Mouse (Mus musculus) lung, embryonic 15.5 days (tissue): ENCODE results near the gene Fam83f. TPM values are rescaled to one million over a fixed set of nuclear protein-coding genes. Genes with fewer than 3 reads are reported as not detected.

Source experiments
- ATAC-seq: fragments of 200-750 bp; cut with Nextera tagmentation; 2 replicates; pipeline ENCODE4 v1.8.0; 2017; ENCODE audit warnings: moderate number of reproducible peaks, borderline replicate concordance; ENCODE audit not compliant: low FRiP score, low TSS enrichment; ENCODE audit errors: extremely low read depth
- H3K27ac ChIP-seq: fragments of 300-500 bp; sonication (generic); 2 replicates; pipeline ENCODE4 v1.5.1; 2015; ENCODE audit warnings: moderate library complexity, mild to moderate bottlenecking, inconsistent platforms
- H3K27me3 ChIP-seq: fragments of 300-500 bp; sonication (generic); 2 replicates; pipeline ENCODE4 v1.6.1; 2015; ENCODE audit warnings: inconsistent platforms
- H3K36me3 ChIP-seq: fragments of 300-500 bp; sonication (generic); 2 replicates; pipeline ENCODE4 v1.6.1; 2015; ENCODE audit warnings: inconsistent platforms
- H3K4me1 ChIP-seq: fragments of 300-500 bp; sonication (generic); 2 replicates; pipeline ENCODE4 v1.6.1; 2015; ENCODE audit warnings: inconsistent platforms
- H3K4me2 ChIP-seq: fragments of 300-500 bp; sonication (generic); 2 replicates; pipeline ENCODE4 v1.6.1; 2015; ENCODE audit warnings: inconsistent platforms, mild to moderate bottlenecking, moderate library complexity
- H3K4me3 ChIP-seq: fragments of 300-500 bp; sonication (generic); 2 replicates; pipeline ENCODE4 v1.5.1; 2015; ENCODE audit warnings: mild to moderate bottlenecking, inconsistent platforms
- H3K9ac ChIP-seq: fragments of 300-500 bp; sonication (generic); 2 replicates; pipeline ENCODE4 v1.6.1; 2015; ENCODE audit warnings: inconsistent platforms
- H3K9me3 ChIP-seq: fragments of 300-500 bp; sonication (generic); 2 replicates; pipeline ENCODE4 v1.6.1; 2016; ENCODE audit warnings: inconsistent platforms
- whole genome bisulfite sequencing: fragments of 180-500 bp; shearing (Covaris S2); methylation state at CpG from one replicate; pipeline ENCODE4 v1.1.7; 2015; 5-methylcytosine and 5-hydroxymethylcytosine counted together
- polyA plus RNA-seq: library from polyadenylated mRNA; unstranded; fragments of >200 nt; fragmentation: Nextera tagmentation; extraction: Ambion mirVana; gene quantifications from 2 replicates; pipeline ENCODE4 v1.2.1, GENCODE M21; 2015

The Fam83f gene
- polyA plus RNA-seq, 1 experiment from 2014 or later, result 1.5 TPM

- no peak overlapping the region for H3K27ac ChIP-seq
- 26% methylated on average over 11 of the region's 11 CpGs for whole genome bisulfite sequencing
- no peaks in the 10 kb centered on the region; the same call in 1 of the 2 replicates for H3K27me3 ChIP-seq
- H3K9me3 ChIP-seq, result no peaks in the 10 kb centered on the region
- peak overlapping the region; percentile 36 for H3K4me2 ChIP-seq
- H3K4me1 ChIP-seq, result peaks cover 5% of the 10 kb centered on the region
- no peak overlapping the region for H3K9ac ChIP-seq
- no peaks in the 10 kb centered on the region for H3K36me3 ChIP-seq
- no peak overlapping the region for H3K4me3 ChIP-seq
- no peak for ATAC-seq
Measured at GRCm38 (mm10) chr15:80694125-80694910, 22.7 kb downstream of the Fam83f start.

- no peak for ATAC-seq
- no peak overlapping the region for H3K27ac ChIP-seq
- WGBS, result 30% methylated on average over 5 of the region's 5 CpGs
Measured at GRCm38 (mm10) chr15:80697564-80697963, 25.9 kb downstream of the Fam83f start.

GRCm38 (mm10) chr15:80701481-80702257, 30.0 kb downstream of the Fam83f start:
- Histone ChIP-seq H3K36me3 (no peaks in the 10 kb centered on the region), H3K27me3 (no peaks in the 10 kb centered on the region), H3K9ac (no peak overlapping the region), H3K9me3 (no peaks in the 10 kb centered on the region), H3K27ac (no peak overlapping the region), H3K4me3 (no peak overlapping the region), H3K4me2 (no peak overlapping the region), H3K4me1 (peaks cover 9% of the 10 kb centered on the region)
- ATAC-seq, result no peak
- WGBS, result 61% methylated on average over 8 of the region's 8 CpGs

More at GRCm38 (mm10) chr15:80697564-80697963, 25.9 kb downstream of the Fam83f start:
- Histone ChIP-seq H3K4me2 (no peak overlapping the region), H3K4me3 (no peak overlapping the region), H3K4me1 (peaks cover 5% of the 10 kb centered on the region), H3K36me3 (no peaks in the 10 kb centered on the region), H3K9ac (no peak overlapping the region), H3K27me3 (no peaks in the 10 kb centered on the region; the same call in 1 of the 2 replicates), H3K9me3 (no peaks in the 10 kb centered on the region)

GRCm38 (mm10) chr15:80702910-80703309, 31.3 kb downstream of the Fam83f start:
- no peak overlapping the region for H3K27ac ChIP-seq
- no peak overlapping the region for H3K4me2 ChIP-seq
- H3K4me1 ChIP-seq, result peaks cover 22% of the 10 kb centered on the region
- 83% methylated on average over 5 of the region's 5 CpGs for WGBS
- no peak overlapping the region for H3K4me3 ChIP-seq
- no peaks in the 10 kb centered on the region for H3K9me3 ChIP-seq
- H3K27me3 ChIP-seq, result no peaks in the 10 kb centered on the region
- ATAC-seq, result no peak
- no peak overlapping the region for H3K9ac ChIP-seq
- H3K36me3 ChIP-seq, result no peaks in the 10 kb centered on the region

GRCm38 (mm10) chr15:80703495-80703894, 31.8 kb downstream of the Fam83f start:
- no peak overlapping the region for H3K4me3 ChIP-seq
- no peaks in the 10 kb centered on the region for H3K9me3 ChIP-seq
- no peak overlapping the region for H3K9ac ChIP-seq
- no peaks in the 10 kb centered on the region for H3K27me3 ChIP-seq
- WGBS, result 58% methylated on average over 2 of the region's 2 CpGs
- ATAC-seq, result no peak
- no peak overlapping the region for H3K4me2 ChIP-seq
- H3K4me1 ChIP-seq, result peaks cover 28% of the 10 kb centered on the region
- H3K27ac ChIP-seq, result no peak overlapping the region
- no peaks in the 10 kb centered on the region for H3K36me3 ChIP-seq

- H3K36me3 ChIP-seq, result no peaks in the 10 kb centered on the region
- H3K4me3 ChIP-seq, result no peak overlapping the region
- peaks cover 30% of the 10 kb centered on the region for H3K4me1 ChIP-seq
- no peak overlapping the region for H3K4me2 ChIP-seq
- H3K9ac ChIP-seq, result no peak overlapping the region
- no peak overlapping the region for H3K27ac ChIP-seq
- no peaks in the 10 kb centered on the region for H3K27me3 ChIP-seq
- H3K9me3 ChIP-seq, result no peaks in the 10 kb centered on the region
- peak; percentile 33 for ATAC-seq
- WGBS, result 7% methylated on average over 7 of the region's 7 CpGs
Measured at GRCm38 (mm10) chr15:80704267-80704666, 32.6 kb downstream of the Fam83f start.

- Histone ChIP-seq H3K9ac (no peak overlapping the region), H3K4me2 (peak overlapping the region; percentile 65), H3K4me1 (peaks cover 38% of the 10 kb centered on the region), H3K27me3 (no peaks in the 10 kb centered on the region), H3K4me3 (peak overlapping the region; percentile 27), H3K27ac (peak overlapping the region; percentile 91), H3K36me3 (no peaks in the 10 kb centered on the region), H3K9me3 (no peaks in the 10 kb centered on the region)
- no peak for ATAC-seq
- WGBS, result 21% methylated on average over 18 of the region's 18 CpGs
Measured at GRCm38 (mm10) chr15:80705828-80706549, 34.3 kb downstream of the Fam83f start.

- peak overlapping the region; percentile 91 for H3K27ac ChIP-seq
- no peak overlapping the region for H3K9ac ChIP-seq
- H3K36me3 ChIP-seq, result no peaks in the 10 kb centered on the region
- peak; percentile 25; the same call in 1 of the 2 replicates for ATAC-seq
- H3K27me3 ChIP-seq, result no peaks in the 10 kb centered on the region
- WGBS, result 12% methylated on average over 11 of the region's 11 CpGs
- H3K4me2 ChIP-seq, result peak overlapping the region; percentile 65
- H3K4me3 ChIP-seq, result peak overlapping the region; percentile 27
- H3K9me3 ChIP-seq, result no peaks in the 10 kb centered on the region
- H3K4me1 ChIP-seq, result peaks cover 38% of the 10 kb centered on the region
Measured at GRCm38 (mm10) chr15:80706596-80706995, 34.9 kb downstream of the Fam83f start.

- peak overlapping the region; percentile 27; the same call in 1 of the 2 replicates for H3K4me3 ChIP-seq
- 20% methylated on average over 8 of the region's 8 CpGs for WGBS
- peak overlapping the region; percentile 92 for H3K27ac ChIP-seq
- H3K36me3 ChIP-seq, result no peaks in the 10 kb centered on the region
- no peak overlapping the region for H3K9ac ChIP-seq
- peak; percentile 64 for ATAC-seq
- H3K4me2 ChIP-seq, result peak overlapping the region; percentile 65
- H3K27me3 ChIP-seq, result no peaks in the 10 kb centered on the region
- H3K4me1 ChIP-seq, result peaks cover 38% of the 10 kb centered on the region
- H3K9me3 ChIP-seq, result no peaks in the 10 kb centered on the region
Measured at GRCm38 (mm10) chr15:80707088-80707487, 35.4 kb downstream of the Fam83f start.

GRCm38 (mm10) chr15:80709593-80709992, 37.9 kb downstream of the Fam83f start:
- no peaks in the 10 kb centered on the region for H3K9me3 ChIP-seq
- H3K4me1 ChIP-seq, result peaks cover 38% of the 10 kb centered on the region
- no peak for ATAC-seq
- H3K4me3 ChIP-seq, result no peak overlapping the region
- 30% methylated on average over 6 of the region's 6 CpGs for WGBS
- H3K4me2 ChIP-seq, result peak overlapping the region; percentile 50; the same call in 1 of the 2 replicates
- H3K27ac ChIP-seq, result peak overlapping the region; percentile 93
- H3K9ac ChIP-seq, result no peak overlapping the region
- H3K27me3 ChIP-seq, result no peaks in the 10 kb centered on the region
- no peaks in the 10 kb centered on the region for H3K36me3 ChIP-seq

- H3K9me3 ChIP-seq, result no peaks in the 10 kb centered on the region
- WGBS, result 11% methylated on average over 5 of the region's 5 CpGs
- no peaks in the 10 kb centered on the region for H3K36me3 ChIP-seq
- peak overlapping the region; percentile 93 for H3K27ac ChIP-seq
- H3K27me3 ChIP-seq, result no peaks in the 10 kb centered on the region
- peaks cover 38% of the 10 kb centered on the region for H3K4me1 ChIP-seq
- no peak overlapping the region for H3K9ac ChIP-seq
- peak overlapping the region; percentile 100 for H3K4me3 ChIP-seq
- H3K4me2 ChIP-seq, result peak overlapping the region; percentile 50
- ATAC-seq, result no peak
Measured at GRCm38 (mm10) chr15:80710257-80710607, 38.6 kb downstream of the Fam83f start.
